Mouse (Mus musculus): ENCODE measurements around the gene Ncoa7. TPM values are rescaled to one million over a fixed set of nuclear protein-coding genes. Genes with fewer than 3 reads are reported as not detected.

Gene Ncoa7
- total RNA-seq, 2 experiments from 2014 or later, result 14.8 to 20.2 TPM

DNA sequence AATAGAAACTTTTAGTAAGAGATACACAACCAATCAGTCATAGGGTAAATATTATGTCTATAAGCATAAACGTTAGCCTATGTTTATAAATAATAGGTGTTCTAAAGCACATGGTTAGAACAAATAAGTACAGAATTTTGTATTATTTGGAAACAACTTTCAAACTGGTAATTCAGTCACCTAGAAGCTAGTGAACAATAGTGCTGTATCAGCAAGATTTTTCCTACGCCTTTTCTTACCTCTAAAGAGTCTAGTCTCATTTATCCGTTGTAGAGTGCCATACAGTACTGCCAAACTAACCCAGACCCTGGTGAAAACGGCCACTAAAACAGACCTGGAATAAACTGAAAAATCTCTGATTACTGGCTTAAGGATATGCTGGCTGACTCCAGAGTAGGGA is 190.1 kb downstream of the Ncoa7 start:
- ATAC-seq (replicated peaks; ENCODE audit: poor library complexity, severe bottlenecking), result no peak

DNA sequence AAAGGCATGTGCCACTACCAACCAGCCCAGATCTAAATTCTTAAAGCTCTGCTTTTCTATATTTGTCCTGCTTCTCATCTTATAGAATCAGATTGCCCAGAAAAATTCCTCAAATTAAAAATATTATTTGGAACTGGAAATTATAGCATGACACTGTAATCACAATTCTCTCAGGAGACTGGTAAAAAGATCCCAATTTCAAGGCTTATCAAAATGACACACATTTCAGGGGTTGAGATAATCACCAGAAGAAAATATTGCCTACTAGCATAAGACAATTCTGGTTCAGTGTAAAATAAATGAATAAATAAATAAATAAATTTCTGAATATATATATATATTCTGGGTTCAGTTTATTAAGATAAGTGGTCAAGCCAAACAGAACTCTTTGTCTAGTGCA is 193.5 kb downstream of the Ncoa7 start:
- no peak for ATAC-seq (replicated peaks; ENCODE audit: poor library complexity, severe bottlenecking)

DNA sequence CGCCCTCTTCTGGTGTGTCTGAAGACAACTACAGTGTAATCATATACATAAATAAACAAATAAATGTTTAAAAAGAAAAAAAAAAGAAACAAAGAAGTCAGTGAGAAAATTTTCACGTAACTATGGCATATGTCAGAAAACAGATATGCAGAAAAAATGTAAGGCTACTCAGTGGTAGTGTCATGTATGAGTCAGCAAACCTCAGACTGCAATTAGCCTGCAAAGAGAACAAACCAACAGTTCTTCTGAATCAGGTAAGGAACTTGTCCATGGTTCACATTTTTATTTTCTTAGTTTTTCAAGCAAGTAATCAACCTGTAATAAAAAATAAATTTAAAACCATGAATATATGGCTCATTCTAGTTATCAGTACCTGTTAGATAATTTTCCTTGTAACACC is 195.0 kb downstream of the Ncoa7 start:
- ATAC-seq (replicated peaks; ENCODE audit: poor library complexity, severe bottlenecking), result no peak

DNA sequence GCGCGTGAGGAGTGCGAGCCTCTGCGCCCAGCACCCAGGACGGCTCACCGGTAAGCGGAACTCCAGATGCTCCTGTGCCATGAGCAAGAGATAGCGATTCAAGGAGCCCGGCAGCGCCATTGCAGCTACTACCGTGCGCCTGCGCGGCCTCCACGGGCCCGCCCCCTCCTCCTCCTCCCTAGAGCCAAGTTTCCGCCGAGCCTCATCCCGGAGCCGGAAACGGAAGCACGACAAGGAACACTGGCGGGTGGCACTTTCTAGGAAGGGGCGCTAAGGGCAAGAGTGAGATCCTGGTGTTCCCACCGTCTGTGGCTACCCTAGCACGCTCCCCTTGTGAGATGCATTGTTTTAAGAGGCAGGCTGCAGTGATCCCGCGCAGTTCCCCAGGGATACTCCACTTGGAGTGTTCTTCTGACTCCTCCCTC is 202.6 kb downstream of the Ncoa7 start, which contains the start of gene Trmt11:
TSS of gene Trmt11 (minus strand) at position 208 of the 425 bp plus-strand sequence.
- peak; percentile 94 for ATAC-seq (replicated peaks; ENCODE audit: poor library complexity, severe bottlenecking)

DNA sequence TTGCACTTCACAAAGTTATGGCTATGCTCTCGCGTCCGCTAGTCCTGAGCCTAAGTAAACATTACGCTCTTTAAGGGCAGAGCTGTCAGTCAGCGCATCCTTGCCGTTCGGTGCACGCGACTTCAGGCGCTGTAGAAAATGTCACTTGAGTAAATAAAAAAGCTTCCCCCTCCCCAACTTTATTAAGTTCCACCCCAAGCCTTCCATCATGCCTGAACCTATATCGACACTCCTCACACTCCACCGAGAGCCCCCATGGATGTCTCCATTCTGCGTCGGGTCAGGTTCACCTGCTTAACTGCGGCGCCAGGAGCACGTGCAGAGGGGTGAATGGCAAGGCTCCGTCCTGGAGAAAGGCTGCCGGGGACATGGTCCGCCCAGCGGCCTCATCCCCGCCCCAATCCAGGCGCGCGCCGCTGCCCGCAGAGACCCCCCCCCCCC is 203.0 kb downstream of the Ncoa7 start:
- peak; percentile 8; the same call in 1 of the 2 replicates for ATAC-seq (replicated peaks; ENCODE audit: poor library complexity, severe bottlenecking)

DNA sequence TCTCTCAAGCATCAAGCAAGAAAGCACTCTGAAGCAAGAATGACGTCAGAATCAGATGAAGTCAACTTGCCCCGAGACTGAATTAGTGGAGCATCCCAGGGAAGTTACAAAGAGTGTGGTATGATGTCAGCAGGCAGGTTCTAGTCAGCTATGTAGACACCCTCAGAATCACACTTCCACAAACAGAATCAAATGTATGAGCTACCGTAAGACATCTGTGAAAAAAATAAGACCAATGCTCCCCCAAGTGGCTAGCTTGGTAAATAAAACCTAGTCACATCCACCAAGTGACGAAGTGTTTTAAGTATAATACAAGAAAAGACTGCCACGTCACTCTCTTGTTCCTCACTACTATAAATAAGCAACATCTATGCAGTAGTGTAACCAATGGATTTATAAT is 216.1 kb downstream of the Ncoa7 start:
- peak; percentile 52 for ATAC-seq (replicated peaks; ENCODE audit: poor library complexity, severe bottlenecking)

DNA sequence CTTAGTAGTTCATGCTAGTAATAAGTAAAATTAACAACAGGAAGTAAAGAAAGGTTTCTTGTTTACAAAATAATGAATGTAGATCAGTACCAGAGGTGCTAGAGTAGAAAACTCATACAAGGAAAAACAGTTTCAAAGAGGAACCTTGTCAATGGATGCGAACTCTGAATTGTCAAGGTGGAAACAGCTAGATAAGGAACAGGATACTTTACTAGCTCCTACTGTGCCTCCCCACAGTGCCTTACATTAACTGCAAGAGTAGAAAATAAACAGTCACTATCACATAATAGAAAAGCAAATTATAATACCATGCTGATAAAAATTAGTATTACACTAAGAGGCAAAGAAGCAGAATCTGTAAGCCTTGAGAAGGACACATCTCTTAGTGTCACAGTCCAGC is 217.4 kb downstream of the Ncoa7 start:
- no peak for ATAC-seq (replicated peaks; ENCODE audit: poor library complexity, severe bottlenecking)

Other genes with a start within 250 kb of the Ncoa7 start
- gene Trmt11, start 202.6 kb downstream of the Ncoa7 start, total RNA-seq (2014; fragmentation: Nextera tagmentation), result 18.9 and 24.3 TPM in 2 replicates
- gene Trmt11, start 202.6 kb downstream of the Ncoa7 start, total RNA-seq (2017), result 23.4 and 28.0 TPM in 2 replicates
- 26.7 and 34.5 TPM in 2 replicates for gene Hint3, start 173.7 kb downstream of the Ncoa7 start, total RNA-seq (2014; fragmentation: Nextera tagmentation)
- 9.7 and 11.5 TPM in 2 replicates for gene Hint3, start 173.7 kb downstream of the Ncoa7 start, total RNA-seq (2017)
- gene Hey2, start 39.5 kb upstream of the Ncoa7 start, total RNA-seq (2014; fragmentation: Nextera tagmentation), result not detected in 2 replicates
- gene Hey2, start 39.5 kb upstream of the Ncoa7 start, total RNA-seq (2017), result not detected in 2 replicates